Mouse (Mus musculus): ENCODE measurements at regions not wholly inside any gene's neighbourhood (a gene's known extent, or its start where the extent isn't known, plus 50 kb on each side); places are given as distances from the start of the nearest gene placed in this dataset.

DNA sequence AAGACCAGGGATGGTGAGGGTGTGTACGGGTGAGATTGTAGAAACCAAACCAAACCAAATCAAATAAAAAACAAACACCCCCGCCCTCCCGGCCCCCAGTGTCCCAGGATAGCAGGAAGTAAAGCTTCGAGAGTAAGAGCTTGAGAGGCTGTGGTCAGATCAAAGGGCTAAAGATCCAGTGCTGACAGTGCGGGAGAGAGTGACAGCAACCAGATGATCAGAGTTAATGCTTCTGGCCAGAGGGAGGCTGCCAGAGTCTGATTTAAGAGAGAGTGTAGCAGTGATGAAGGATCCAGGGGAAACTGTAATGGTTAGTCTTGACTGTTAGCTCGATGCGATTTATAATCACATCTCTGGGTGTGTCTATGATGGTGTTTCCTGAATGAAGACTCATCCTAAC is 467.3 kb downstream of the Tcerg1l start:
- no peak for TF ChIP-seq POLR2A (IDR thresholded peaks at IDR 0.05; ENCODE audit: extremely low read depth, insufficient read depth, low read length)
- no peak for TF ChIP-seq CTCF (IDR thresholded peaks at IDR 0.05; ENCODE audit: low read depth, low read length)
